ENCODE assay signal across 8 mouse cellular contexts in genomic region chr14:20478801-20479200, GRCm38 (mm10). TPM values are rescaled to one million over a fixed set of nuclear protein-coding genes. Genes with fewer than 3 reads are reported as not detected.
A peak's percentile ranks its signal among the peaks of the same experiment; 100 is the strongest.
DNase-seq lines count a peak whose midpoint lies in the region; ATAC-seq and TF ChIP-seq lines count a peak whose summit lies in the region.

No protein-coding gene starts in this region.

- H3K4me2 ChIP-seq in embryonic facial prominence, embryonic 13.5 days: peak overlapping the region; percentile 77
- H3K4me2 ChIP-seq in heart, embryonic 13.5 days: peak overlapping the region; percentile 86
- peak overlapping the region; percentile 78 for H3K4me2 ChIP-seq in kidney, postnatal 0 days (ENCODE audit: low read length)
- H3K4me2 ChIP-seq in stomach, embryonic 15.5 days: peak overlapping the region; percentile 75

- H3K9me3 ChIP-seq in embryonic facial prominence, embryonic 13.5 days: no peaks in the 10 kb centered on the region
- H3K9me3 ChIP-seq in heart, embryonic 13.5 days: no peaks in the 10 kb centered on the region
- no peaks in the 10 kb centered on the region for H3K9me3 ChIP-seq in kidney, postnatal 0 days (replicated peaks; ENCODE audit: low read length)
- H3K9me3 ChIP-seq in stomach, embryonic 15.5 days: no peaks in the 10 kb centered on the region

- WGBS in embryonic facial prominence, embryonic 13.5 days: 5% methylated on average over 7 of the region's 7 CpGs
- 7% methylated on average over 7 of the region's 7 CpGs for WGBS in heart, embryonic 13.5 days
- WGBS in kidney, postnatal 0 days: 5% methylated on average over 7 of the region's 7 CpGs
- WGBS in stomach, embryonic 15.5 days: 14% methylated on average over 7 of the region's 7 CpGs

- DNase-seq in 3T3-L1 (ENCODE audit: low read depth, low spot score): peak; percentile 79
- peak; percentile 84 for DNase-seq in Muller cell, postnatal 12 days (ENCODE audit: inconsistent ontology term)
- DNase-seq in kidney, postnatal 0 days (ENCODE audit: low spot score): peak; percentile 72
- DNase-seq in lung, postnatal 4 days: peak; percentile 51 to 60
- no peak for DNase-seq in left cerebral cortex, adult 18-20 months (ENCODE audit: low spot score in 2 of 2)

- peaks cover 32% of the 10 kb centered on the region for H3K4me1 ChIP-seq in embryonic facial prominence, embryonic 13.5 days
- peaks cover 25% of the 10 kb centered on the region for H3K4me1 ChIP-seq in heart, embryonic 13.5 days
- H3K4me1 ChIP-seq in kidney, postnatal 0 days (replicated peaks; ENCODE audit: insufficient read depth, low read length): 0 out of 2 replicates have a peak, but pooled peaks cover 3% of the 10 kb centered on the region
- H3K4me1 ChIP-seq in stomach, embryonic 15.5 days: peaks cover 9% of the 10 kb centered on the region; the same call in 1 of the 2 replicates

- H3K27me3 ChIP-seq in embryonic facial prominence, embryonic 13.5 days: no peaks in the 10 kb centered on the region
- H3K27me3 ChIP-seq in heart, embryonic 13.5 days (replicated peaks): no peaks in the 10 kb centered on the region
- H3K27me3 ChIP-seq in kidney, postnatal 0 days (ENCODE audit: insufficient read depth, low read length): no peaks in the 10 kb centered on the region
- no peaks in the 10 kb centered on the region for H3K27me3 ChIP-seq in stomach, embryonic 15.5 days (replicated peaks)

- H3K27ac ChIP-seq in embryonic facial prominence, embryonic 13.5 days: peak overlapping the region; percentile 11; the same call in 1 of the 2 replicates
- H3K27ac ChIP-seq in heart, embryonic 13.5 days (replicated peaks): peak overlapping the region; percentile 81
- H3K27ac ChIP-seq in kidney, postnatal 0 days: peak overlapping the region; percentile 85
- peak overlapping the region; percentile 85 for H3K27ac ChIP-seq in stomach, embryonic 15.5 days

- TF ChIP-seq CTCF in kidney, postnatal 0 days (IDR thresholded peaks at IDR 0.05; ENCODE audit: low read depth): no peak

- peak overlapping the region; percentile 76 for H3K4me3 ChIP-seq in embryonic facial prominence, embryonic 13.5 days
- H3K4me3 ChIP-seq in heart, embryonic 13.5 days: peak overlapping the region; percentile 73
- H3K4me3 ChIP-seq in kidney, postnatal 0 days (replicated peaks; ENCODE audit: low read depth, low read length): peak overlapping the region; percentile 82
- peak overlapping the region; percentile 63 for H3K4me3 ChIP-seq in stomach, embryonic 15.5 days (replicated peaks)

- H3K9ac ChIP-seq in embryonic facial prominence, embryonic 13.5 days: peak overlapping the region; percentile 81
- H3K9ac ChIP-seq in heart, embryonic 13.5 days: peak overlapping the region; percentile 87
- H3K9ac ChIP-seq in kidney, postnatal 0 days (ENCODE audit: low read depth, low read length): peak overlapping the region; percentile 66
- no peak overlapping the region for H3K9ac ChIP-seq in stomach, embryonic 15.5 days

- peaks cover 4% of the 10 kb centered on the region for H3K36me3 ChIP-seq in embryonic facial prominence, embryonic 13.5 days
- H3K36me3 ChIP-seq in heart, embryonic 13.5 days: peaks cover 18% of the 10 kb centered on the region
- no peaks in the 10 kb centered on the region for H3K36me3 ChIP-seq in kidney, postnatal 0 days (ENCODE audit: insufficient read depth, low read length)
- no peaks in the 10 kb centered on the region for H3K36me3 ChIP-seq in stomach, embryonic 15.5 days

- no peak for ATAC-seq in embryonic facial prominence, embryonic 13.5 days (ENCODE audit: insufficient number of reproducible peaks, insufficient read depth, low FRiP score, low TSS enrichment, low read depth)
- ATAC-seq in heart, embryonic 13.5 days (ENCODE audit: extremely low read depth, insufficient number of reproducible peaks, low FRiP score, low TSS enrichment): 0 out of 2 replicates have a peak, but pooled peaks have one; percentile 56
- no peak for ATAC-seq in kidney, postnatal 0 days (replicated peaks; ENCODE audit: low FRiP score, low read depth)
- peak; percentile 57; the same call in 1 of the 2 replicates for ATAC-seq in stomach, embryonic 15.5 days (ENCODE audit: insufficient read depth, low FRiP score, low read depth)

RNA-seq across cellular contexts. Expression of gene Anxa7, which starts 1.1 kb away (rescaled TPM):
- 39.5 and 42.0 TPM in 2 replicates for polyA plus RNA-seq in embryonic facial prominence, embryonic 13.5 days (2015; fragmentation: Nextera tagmentation; extraction: Ambion mirVana)
- polyA plus RNA-seq in heart, embryonic 13.5 days (2015; fragmentation: Nextera tagmentation; extraction: Ambion mirVana): 37.1 and 39.8 TPM in 2 replicates
- polyA plus RNA-seq in kidney, postnatal 0 days (2015; fragmentation: Nextera tagmentation; extraction: Ambion mirVana): 43.7 and 45.9 TPM in 2 replicates
- 58.4 and 59.9 TPM in 2 replicates for polyA plus RNA-seq in stomach, embryonic 15.5 days (2015; fragmentation: Nextera tagmentation; extraction: Ambion mirVana)
- 10 to 100 TPM; 70.5 to 78.1 TPM for total RNA-seq in left cerebral cortex, adult 18-20 months (2021)

RNA-seq across cellular contexts. Expression of gene Mss51, which starts 17.9 kb away (rescaled TPM):
- polyA plus RNA-seq in embryonic facial prominence, embryonic 13.5 days (2015; fragmentation: Nextera tagmentation; extraction: Ambion mirVana): 1.6 and 1.7 TPM in 2 replicates
- polyA plus RNA-seq in heart, embryonic 13.5 days (2015; fragmentation: Nextera tagmentation; extraction: Ambion mirVana): 0.55 and 0.56 TPM in 2 replicates
- polyA plus RNA-seq in kidney, postnatal 0 days (2015; fragmentation: Nextera tagmentation; extraction: Ambion mirVana): 0.28 and 0.38 TPM in 2 replicates
- 0.64 and 0.92 TPM in 2 replicates for polyA plus RNA-seq in stomach, embryonic 15.5 days (2015; fragmentation: Nextera tagmentation; extraction: Ambion mirVana)
- total RNA-seq in left cerebral cortex, adult 18-20 months (2021): under 1 TPM; 0.72 to 0.96 TPM

RNA-seq across cellular contexts. Expression of gene Cfap70, which starts 26.8 kb away (rescaled TPM):
- 0.34 and 0.59 TPM in 2 replicates for polyA plus RNA-seq in embryonic facial prominence, embryonic 13.5 days (2015; fragmentation: Nextera tagmentation; extraction: Ambion mirVana)
- 0.09 TPM in 1 of 2 replicates, not detected in the other for polyA plus RNA-seq in heart, embryonic 13.5 days (2015; fragmentation: Nextera tagmentation; extraction: Ambion mirVana)
- 1.3 and 1.7 TPM in 2 replicates for polyA plus RNA-seq in kidney, postnatal 0 days (2015; fragmentation: Nextera tagmentation; extraction: Ambion mirVana)
- 0.27 and 0.63 TPM in 2 replicates for polyA plus RNA-seq in stomach, embryonic 15.5 days (2015; fragmentation: Nextera tagmentation; extraction: Ambion mirVana)
- 1 to 10 TPM; 1.7 to 2.4 TPM for total RNA-seq in left cerebral cortex, adult 18-20 months (2021)

Comparison
In these comparisons a context has a peak if more than half of its experiments do, and no peak if none do; other contexts are left out.
1. DNase-seq: peak in 3T3-L1 (single experiment), Muller cell, postnatal 12 days (single experiment), kidney, postnatal 0 days (single experiment) and lung, postnatal 4 days (2 of 2); none in left cerebral cortex, adult 18-20 months (0 of 2).
2. ATAC-seq: peak in heart, embryonic 13.5 days (single experiment) and stomach, embryonic 15.5 days (single experiment); none in embryonic facial prominence, embryonic 13.5 days (single experiment) and kidney, postnatal 0 days (single experiment).
3. H3K27ac ChIP-seq: peak in every context shown above with its lines; median percentile 85 in kidney, postnatal 0 days; 85 in stomach, embryonic 15.5 days; 81 in heart, embryonic 13.5 days; 11 in embryonic facial prominence, embryonic 13.5 days.
4. Peak in every context shown above with its lines, with median percentiles within 50 percentile points of each other: H3K4me2 ChIP-seq and H3K4me3 ChIP-seq.